In genomic region chr10:5083716-5084115, GRCm38 (mm10) we compare ENCODE assay signal across 20 mouse cellular contexts. TPM values are rescaled to one million over a fixed set of nuclear protein-coding genes. Genes with fewer than 3 reads are reported as not detected.
"Had no signal": no experiment of that assay in that cellular context is flagged by ENCODE, and none has a peak within 500 bp of the region (broad histone marks: within the 10 kb centered on the region; RNA-seq: fewer than 3 reads in every experiment).

No protein-coding gene starts in this region.

- ATAC-seq: liver, postnatal 0 days; lung, postnatal 0 days had no signal

- H3K27me3 ChIP-seq: kidney, embryonic 15.5 days; limb, embryonic 12.5 days; limb, embryonic 15.5 days; neural tube, embryonic 12.5 days; neural tube, embryonic 15.5 days had no signal

- DNase-seq: kidney, adult 8-10 months; kidney, postnatal 10 days; kidney, postnatal 36 days; left cerebral cortex, postnatal 4 days; liver, postnatal 0 days; lung, embryonic 14.5 days; midbrain, embryonic 14.5 days; thymus, adult 18-20 months; thymus, postnatal 14 days; thymus, postnatal 4 days had no signal

- H3K36me3 ChIP-seq: kidney, embryonic 15.5 days; limb, embryonic 12.5 days; limb, embryonic 15.5 days; neural tube, embryonic 12.5 days had no signal

- H3K4me3 ChIP-seq: kidney, embryonic 15.5 days; limb, embryonic 12.5 days; limb, embryonic 15.5 days; neural tube, embryonic 12.5 days; neural tube, embryonic 15.5 days had no signal

RNA-seq across cellular contexts. Expression of gene Gm10097, which starts 14.7 kb away (rescaled TPM):
- polyA plus RNA-seq: macrophage; small intestine, adult 2 months; spleen, adult 2 months; testis, adult 2 months had no signal
